Mouse (Mus musculus): ENCODE data around the gene Tmprss12. TPM values are rescaled to one million over a fixed set of nuclear protein-coding genes. Genes with fewer than 3 reads are reported as not detected.

Gene Tmprss12
- polyA plus RNA-seq, 1 experiment, result not detected

Other genes starting within 250 kb of the Tmprss12 start
- gene Dip2b, start 242.2 kb upstream of the Tmprss12 start, polyA plus RNA-seq (2012; rRNA removed), result 12.2 and 13.6 TPM in 2 replicates
- 44.5 and 54.6 TPM in 2 replicates for gene Atf1, start 53.0 kb upstream of the Tmprss12 start, polyA plus RNA-seq (2012; rRNA removed)
- 13.6 and 16.9 TPM in 2 replicates for gene Mettl7a1, start 23.3 kb downstream of the Tmprss12 start, polyA plus RNA-seq (2012; rRNA removed)
- 0.08 TPM in 1 of 2 replicates, not detected in the other for gene Mettl7a3, start 54.1 kb downstream of the Tmprss12 start, polyA plus RNA-seq (2012; rRNA removed)
- gene Methig1, start 72.3 kb downstream of the Tmprss12 start, polyA plus RNA-seq (2012; rRNA removed), result not detected in 2 replicates
- gene Mettl7a2, start 72.4 kb downstream of the Tmprss12 start, polyA plus RNA-seq (2012; rRNA removed), result not detected in 2 replicates
- gene Higd1c, start 83.7 kb downstream of the Tmprss12 start, polyA plus RNA-seq (2012; rRNA removed), result not detected in 2 replicates
- gene Gm5475, start 141.3 kb downstream of the Tmprss12 start, polyA plus RNA-seq (2012; rRNA removed), result 0.04 TPM in 1 of 2 replicates, not detected in the other
- 24.9 and 27.4 TPM in 2 replicates for gene Slc11a2, start 144.2 kb downstream of the Tmprss12 start, polyA plus RNA-seq (2012; rRNA removed)
- 35.4 and 41.9 TPM in 2 replicates for gene Letmd1, start 188.2 kb downstream of the Tmprss12 start, polyA plus RNA-seq (2012; rRNA removed)
- 1.7 and 2.0 TPM in 2 replicates for gene Csrnp2, start 214.7 kb downstream of the Tmprss12 start, polyA plus RNA-seq (2012; rRNA removed)